Mouse (Mus musculus) stomach, postnatal 0 days (tissue): ENCODE results near the gene Otoa. TPM values are rescaled to one million over a fixed set of nuclear protein-coding genes. Genes with fewer than 3 reads are reported as not detected.

Source experiments
- ATAC-seq: fragments of 200-750 bp; cut with Nextera tagmentation; 2 replicates; pipeline ENCODE4 v1.8.0; 2017; ENCODE audit not compliant: low FRiP score, low TSS enrichment
- DNase-seq: peaks from one replicate; pipeline ENCODE4 v3.0.0-alpha.2; 2016; ENCODE audit warnings: low spot score
- H3K27ac ChIP-seq: fragments of 300-500 bp; sonication (generic); replicated peaks from 2 replicates; pipeline ENCODE4 v1.5.1; 2014; ENCODE audit warnings: mild to moderate bottlenecking, control low read depth
- H3K27me3 ChIP-seq: fragments of 300-500 bp; sonication (generic); 2 replicates; pipeline ENCODE4 v1.6.1; 2014; ENCODE audit warnings: low read length; ENCODE audit not compliant: control insufficient read depth, insufficient read depth
- H3K36me3 ChIP-seq: fragments of 300-500 bp; sonication (generic); 2 replicates; pipeline ENCODE4 v1.6.1; 2014; ENCODE audit warnings: low read length, mixed read lengths; ENCODE audit not compliant: control insufficient read depth, insufficient read depth
- H3K4me1 ChIP-seq: fragments of 300-500 bp; sonication (generic); replicated peaks from 2 replicates; pipeline ENCODE4 v1.6.1; 2014; ENCODE audit warnings: antibody characterized with exemption; ENCODE audit not compliant: control insufficient read depth, insufficient read depth
- H3K4me2 ChIP-seq: fragments of 300-500 bp; sonication (generic); replicated peaks from 2 replicates; pipeline ENCODE4 v1.6.1; 2014; ENCODE audit warnings: low read depth, mild to moderate bottlenecking, control low read depth, moderate library complexity
- H3K4me3 ChIP-seq: fragments of 300-500 bp; sonication (generic); 2 replicates; pipeline ENCODE4 v1.5.1; 2014; ENCODE audit warnings: low read depth, low read length, control low read depth
- H3K9ac ChIP-seq: fragments of 300-500 bp; sonication (generic); 2 replicates; pipeline ENCODE4 v1.6.1; 2014; ENCODE audit warnings: mild to moderate bottlenecking, low read length, control low read depth, mixed read lengths
- H3K9me3 ChIP-seq: fragments of 300-500 bp; sonication (generic); 2 replicates; pipeline ENCODE4 v1.6.1; 2016; ENCODE audit warnings: low read length; ENCODE audit not compliant: control insufficient read depth
- CTCF ChIP-seq: IDR thresholded peaks from 2 replicates; pipeline ENCODE4 v1.5.1; 2016; ENCODE audit warnings: antibody characterized with exemption, low read depth, mild to moderate bottlenecking, moderate library complexity
- EP300 ChIP-seq: optimal IDR thresholded peaks from 2 replicates; pipeline ENCODE3; 2016; ENCODE audit warnings: antibody characterized with exemption
- WGBS: fragments of 180-500 bp; shearing (Covaris S2); extraction: QIAGEN DNeasy Blood & Tissue Kit; methylation state at CpG from one replicate; pipeline ENCODE4 v1.1.7; 2014; 5-methylcytosine and 5-hydroxymethylcytosine counted together
- polyA plus RNA-seq: library from polyadenylated mRNA; unstranded; fragments of >200 nt; fragmentation: Nextera tagmentation; extraction: Ambion mirVana; gene quantifications from 2 replicates; pipeline ENCODE4 v1.2.1, GENCODE M21; 2015

The Otoa gene
- polyA plus RNA-seq, 1 experiment from 2014 or later = 0.11 TPM

DNA sequence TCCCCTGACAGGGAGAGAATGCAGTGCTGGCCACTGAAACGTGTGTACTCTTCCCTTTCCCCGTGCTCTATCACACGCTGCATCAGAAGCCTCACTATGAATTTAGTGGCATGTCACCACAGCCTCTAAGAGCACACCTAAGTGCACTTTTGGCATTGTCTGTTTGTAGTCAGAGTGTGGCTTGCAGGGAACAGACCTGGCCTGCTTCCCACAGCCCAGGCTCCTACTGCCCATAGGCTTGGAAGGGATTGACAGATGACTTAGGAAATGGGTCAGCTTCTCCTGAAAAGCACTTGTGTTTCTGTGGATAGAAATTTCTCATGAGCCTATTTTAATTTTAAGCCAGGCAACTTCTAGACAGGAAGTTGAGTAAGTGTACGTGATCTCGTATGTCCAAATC lies 6.0 kb upstream of the Otoa start:
- Histone ChIP-seq H3K4me2 (no peak overlapping the region), H3K27me3 (no peaks in the 10 kb centered on the region), H3K27ac (peak overlapping the region; percentile 56; the same call in 1 of the 2 replicates), H3K9me3 (no peaks in the 10 kb centered on the region), H3K4me3 (no peak overlapping the region), H3K4me1 (no peaks in the 10 kb centered on the region), H3K36me3 (peaks cover 10% of the 10 kb centered on the region), H3K9ac (no peak overlapping the region)
- DNase-seq (no peak), ATAC-seq (no peak)
- no peak for TF ChIP-seq CTCF
- TF ChIP-seq EP300 = no peak
- WGBS = 66% methylated on average over 5 of the region's 5 CpGs

GRCm38 (mm10) chr7:121077311-121077710 lies 4.1 kb upstream of the Otoa start:
- H3K9ac ChIP-seq = no peak overlapping the region
- H3K27me3 ChIP-seq = no peaks in the 10 kb centered on the region
- H3K9me3 ChIP-seq = no peaks in the 10 kb centered on the region
- TF ChIP-seq CTCF (no peak), EP300 (no peak)
- H3K36me3 ChIP-seq = peaks cover 10% of the 10 kb centered on the region
- no peak overlapping the region for H3K4me2 ChIP-seq
- no peak overlapping the region for H3K4me3 ChIP-seq
- ATAC-seq (no peak), DNase-seq (no peak)
- H3K27ac ChIP-seq = no peak overlapping the region
- WGBS = 86% methylated on average over 6 of the region's 6 CpGs
- H3K4me1 ChIP-seq = no peaks in the 10 kb centered on the region

GRCm38 (mm10) chr7:121077829-121078228 lies 3.6 kb upstream of the Otoa start:
- H3K9ac ChIP-seq = no peak overlapping the region
- H3K4me3 ChIP-seq = no peak overlapping the region
- no peak overlapping the region for H3K4me2 ChIP-seq
- no peak overlapping the region for H3K27ac ChIP-seq
- H3K4me1 ChIP-seq = no peaks in the 10 kb centered on the region
- no peaks in the 10 kb centered on the region for H3K9me3 ChIP-seq
- peak; percentile 78 for ATAC-seq
- DNase-seq = peak; percentile 48
- H3K27me3 ChIP-seq = no peaks in the 10 kb centered on the region
- no peak for TF ChIP-seq EP300
- peak; percentile 85 for TF ChIP-seq CTCF
- peaks cover 10% of the 10 kb centered on the region for H3K36me3 ChIP-seq
- 18% methylated on average over 5 of the region's 5 CpGs for WGBS

DNA sequence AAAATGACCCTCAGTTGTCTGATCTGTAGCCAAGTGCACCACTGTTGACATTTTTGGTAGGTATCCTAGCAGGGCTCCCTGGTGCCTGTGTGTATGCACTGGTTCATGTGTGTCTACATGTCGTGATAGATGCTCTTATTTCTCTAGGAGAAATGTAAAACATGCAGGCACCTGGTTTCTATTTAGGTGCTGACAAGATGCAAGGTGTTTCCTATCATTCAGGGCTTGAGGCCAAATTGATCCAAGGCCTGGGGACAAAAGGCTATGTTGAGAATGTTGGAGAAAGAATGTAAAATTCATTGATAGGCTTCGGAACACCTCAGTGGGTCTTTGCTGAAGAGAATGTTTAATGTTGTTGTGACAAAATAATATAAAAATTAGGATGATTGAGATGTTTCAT lies 366 bp downstream of the Otoa start:
- no peak overlapping the region for H3K4me2 ChIP-seq
- DNase-seq (no peak), ATAC-seq (no peak)
- no peak overlapping the region for H3K9ac ChIP-seq
- WGBS = 70% methylated on average over 2 of the region's 2 CpGs
- TF ChIP-seq CTCF (no peak), EP300 (no peak)
- no peaks in the 10 kb centered on the region for H3K9me3 ChIP-seq
- H3K36me3 ChIP-seq = peaks cover 3% of the 10 kb centered on the region; the same call in 1 of the 2 replicates
- H3K4me1 ChIP-seq = no peaks in the 10 kb centered on the region
- no peak overlapping the region for H3K27ac ChIP-seq
- no peak overlapping the region for H3K4me3 ChIP-seq
- no peaks in the 10 kb centered on the region for H3K27me3 ChIP-seq

GRCm38 (mm10) chr7:121082949-121083513 lies 1.6 kb downstream of the Otoa start:
- Histone ChIP-seq H3K9me3 (no peaks in the 10 kb centered on the region), H3K4me2 (no peak overlapping the region), H3K27me3 (no peaks in the 10 kb centered on the region), H3K4me3 (no peak overlapping the region), H3K27ac (no peak overlapping the region), H3K36me3 (no peaks in the 10 kb centered on the region), H3K9ac (no peak overlapping the region), H3K4me1 (no peaks in the 10 kb centered on the region)
- TF ChIP-seq EP300 (no peak), CTCF (no peak)
- 56% methylated on average over 9 of the region's 9 CpGs for WGBS
- ATAC-seq = no peak
- no peak for DNase-seq

DNA sequence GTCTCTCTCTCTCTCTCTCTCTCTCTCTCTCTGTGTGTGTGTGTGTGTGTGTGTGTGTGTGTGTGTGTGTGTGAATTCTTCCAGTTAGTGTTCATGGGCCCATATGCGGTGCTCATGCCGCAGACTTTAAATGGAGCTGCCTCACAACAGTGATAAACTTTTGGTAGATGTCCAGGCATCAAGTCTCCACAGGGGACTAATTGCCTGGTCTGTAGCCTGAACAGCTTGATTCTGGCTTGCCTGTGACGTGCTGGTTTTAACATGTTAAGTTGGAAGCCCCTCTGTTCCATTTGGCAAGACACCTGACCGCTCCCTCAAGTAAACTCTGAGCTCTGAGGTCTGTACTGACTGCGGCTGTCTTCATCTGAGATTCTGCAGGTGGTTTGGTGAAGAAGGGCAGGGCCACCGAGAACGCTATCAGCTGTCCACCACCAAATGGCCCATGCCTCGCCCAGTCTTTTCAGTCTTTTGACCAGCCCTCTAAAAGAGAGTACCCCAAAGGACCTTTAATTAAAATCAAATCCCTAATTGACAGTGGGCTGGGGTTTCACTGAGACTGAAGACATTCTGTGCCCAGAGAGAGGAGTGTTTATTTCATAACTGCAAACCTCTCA lies 3.5 kb downstream of the Otoa start:
- H3K9ac ChIP-seq = no peak overlapping the region
- no peak overlapping the region for H3K4me3 ChIP-seq
- H3K9me3 ChIP-seq = no peaks in the 10 kb centered on the region
- 33% methylated on average over 8 of the region's 8 CpGs for WGBS
- ATAC-seq (no peak), DNase-seq (no peak)
- H3K4me2 ChIP-seq = no peak overlapping the region
- TF ChIP-seq CTCF (no peak), EP300 (no peak)
- H3K27ac ChIP-seq = no peak overlapping the region
- H3K27me3 ChIP-seq = no peaks in the 10 kb centered on the region
- no peaks in the 10 kb centered on the region for H3K36me3 ChIP-seq
- H3K4me1 ChIP-seq = no peaks in the 10 kb centered on the region
